Mouse (Mus musculus) heart, adult 2 months (tissue): Measurements from ENCODE around the gene Slco1c1. TPM values are rescaled to one million over a fixed set of nuclear protein-coding genes. Genes with fewer than 3 reads are reported as not detected.
A peak's percentile ranks its signal among the peaks of the same experiment; 100 is the strongest.

Experiments used
- DNase-seq, 2 experiments: peaks; one replicate each; pipeline ENCODE4 v3.0.0; 2021
- H3K27ac ChIP-seq: fragments of 200-600 bp; 2 replicates; pipeline ENCODE4 v1.8.1; 2022
- H3K27me3 ChIP-seq: fragments of 200-500 bp; 2 replicates; pipeline ENCODE4 v1.6.1; 2012; ENCODE audit warnings: mild to moderate bottlenecking, low read length, inconsistent platforms, mixed read lengths; ENCODE audit not compliant: control insufficient read depth, insufficient read depth
- H3K36me3 ChIP-seq: fragments of 200-500 bp; 2 replicates; pipeline ENCODE4 v1.6.1; 2012; ENCODE audit warnings: low read length, inconsistent platforms; ENCODE audit not compliant: control insufficient read depth, insufficient read depth
- H3K4me1 ChIP-seq: fragments of 200-500 bp; 2 replicates; pipeline ENCODE4 v1.6.1; 2011; ENCODE audit warnings: low read length; ENCODE audit not compliant: control insufficient read depth, insufficient read depth
- H3K4me3 ChIP-seq: fragments of 200-600 bp; 2 replicates; pipeline ENCODE4 v1.8.1; 2022
- H3K79me2 ChIP-seq: fragments of 200-500 bp; replicated peaks from 2 replicates; pipeline ENCODE4 v1.6.1; 2012; ENCODE audit warnings: mild to moderate bottlenecking, inconsistent platforms, low read length, moderate library complexity, mixed read lengths; ENCODE audit not compliant: control insufficient read depth, insufficient read depth
- H3K9ac ChIP-seq: fragments of 200-500 bp; 2 replicates; pipeline ENCODE4 v1.6.1; 2012; ENCODE audit warnings: low read depth, mild to moderate bottlenecking, control low read depth, inconsistent platforms, low read length, mixed read lengths
- CTCF ChIP-seq: fragments of 200-600 bp; IDR thresholded peaks from 2 replicates; pipeline ENCODE4 v1.8.1; 2022; ENCODE audit warnings: antibody characterized with exemption, mild to moderate bottlenecking, moderate library complexity
- EP300 ChIP-seq: fragments of 200-500 bp; IDR thresholded peaks from 2 replicates; pipeline ENCODE4 v1.6.1; 2011; ENCODE audit warnings: low read depth, low read length, control low read depth; ENCODE audit not compliant: insufficient read depth
- POLR2A ChIP-seq: fragments of 200-500 bp; IDR thresholded peaks from 2 replicates; pipeline ENCODE4 v1.6.1; 2011; ENCODE audit warnings: mild to moderate bottlenecking, low read depth, low read length, control low read depth; ENCODE audit not compliant: insufficient read depth
- WGBS: fragments of 180-500 bp; shearing (Covaris S2); methylation state at CpG from one replicate; pipeline ENCODE4 v1.1.7; 2018; 5-methylcytosine and 5-hydroxymethylcytosine counted together
- intact Hi-C: fragments of 180-260 bp; cut with DNase I; formaldehyde crosslinking; loops from one replicate; pipeline ENCODE4 v1.15.1; 2025
- long read RNA-seq: library from polyadenylated mRNA; stranded (forward); transcript quantifications from one replicate; pipeline ENCODE4 v2.0.0, GENCODE M21; 2021
- polyA plus RNA-seq: library from polyadenylated mRNA; depleted of rRNA; stranded (reverse); fragments of >200 nt; gene quantifications from 2 replicates; pipeline ENCODE4 v1.2.3, GENCODE M21; 2012; rRNA removed
- total RNA-seq, 2 experiments: library from RNA; stranded (reverse); gene quantifications; 2 replicates each; pipeline ENCODE4 v1.2.3; 2021

Gene Slco1c1
- under 1 TPM; 0.23 TPM for total RNA-seq
- 0.14 and 0.35 TPM in 2 replicates for polyA plus RNA-seq
- long read RNA-seq, partial matches to known transcripts, result 1 of 1 reads
- long read RNA-seq, other reads (novel, unspliced or antisense), result 0 of 1 reads

DNA sequence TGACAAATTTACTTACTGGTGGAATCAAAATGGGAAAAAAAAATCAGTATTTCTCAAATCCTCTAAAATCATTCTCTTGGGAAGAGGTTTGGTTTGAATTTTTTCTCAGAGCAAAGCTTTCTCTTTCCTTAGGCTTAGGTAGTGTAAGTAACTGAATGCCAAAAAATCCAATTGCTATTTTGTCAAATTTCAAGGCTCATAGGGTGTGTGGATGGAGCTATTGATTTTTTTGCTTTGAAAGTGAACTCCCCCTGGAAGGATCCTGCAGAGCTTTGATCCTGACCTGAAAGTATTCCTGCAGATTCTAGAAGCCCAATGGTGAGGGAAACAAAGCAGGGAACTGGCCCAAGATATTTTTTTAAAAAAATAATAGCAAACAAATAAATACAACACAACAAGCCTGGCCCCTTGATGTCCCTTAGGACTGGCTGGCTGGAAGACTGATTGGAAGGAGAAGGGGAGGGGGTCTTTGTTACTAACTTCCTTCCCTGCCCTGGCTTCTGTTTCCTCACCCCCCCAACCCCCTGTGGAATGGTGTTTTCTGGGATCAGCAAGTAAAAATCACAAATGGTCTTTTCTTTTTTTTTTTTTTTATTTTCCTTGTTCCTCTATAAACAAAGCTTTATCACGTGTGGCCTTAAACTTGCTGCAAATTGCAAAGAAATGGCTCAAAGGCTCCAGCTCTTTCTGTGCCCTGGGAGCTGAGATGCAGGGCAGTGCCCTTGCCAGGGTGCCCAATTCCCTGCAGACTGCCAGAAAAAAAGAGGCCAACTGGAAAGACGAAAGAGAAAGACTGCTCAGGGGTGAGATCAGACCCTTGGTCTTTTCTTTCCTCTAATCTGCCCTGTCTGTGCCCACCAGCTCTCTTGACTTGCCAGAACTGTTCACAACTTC is at the start of gene Slco1c1:
Gene Slco1c1 (plus strand): TSS at position 622 of the 894 bp plus-strand sequence.
- DNase-seq, result no peak
- 34% methylated on average over 2 of the region's 2 CpGs for WGBS
- H3K27me3 ChIP-seq, result no peaks in the 10 kb centered on the region
- no peaks in the 10 kb centered on the region for H3K4me1 ChIP-seq
- no peak for TF ChIP-seq POLR2A
- no peak for TF ChIP-seq CTCF
- no peak for TF ChIP-seq EP300
- H3K9ac ChIP-seq, result no peak within 1 kb of the TSS
- no peaks in the 10 kb centered on the region for H3K36me3 ChIP-seq
- H3K27ac ChIP-seq, result no peak within 1 kb of the TSS
- no peak within 1 kb of the TSS for H3K4me3 ChIP-seq
- no peaks in the 10 kb centered on the region for H3K79me2 ChIP-seq
- intact Hi-C loops, result no loop called here

DNA sequence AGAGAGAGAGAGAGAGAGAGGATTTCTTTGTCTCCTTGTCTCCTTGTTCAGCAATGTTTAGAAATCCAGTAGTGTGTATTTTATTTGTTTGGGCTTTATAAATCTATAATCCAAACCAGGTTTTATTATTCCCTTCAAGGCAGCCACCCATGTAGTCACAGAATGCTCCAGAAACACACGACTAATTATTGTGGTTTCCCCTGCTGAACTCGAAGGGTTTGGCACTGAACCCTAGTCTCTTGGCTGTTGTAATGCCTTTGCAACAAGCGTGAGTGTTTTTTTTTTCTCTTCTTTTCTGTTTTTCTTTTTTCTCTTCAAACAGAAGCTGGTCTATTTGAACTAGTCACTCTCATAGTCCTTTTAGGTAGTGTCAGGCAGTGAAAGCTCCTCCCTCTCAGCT is 49.5 kb upstream of the Slco1c1 start:
- no peak overlapping the region for H3K9ac ChIP-seq
- 28% methylated on average over 3 of the region's 3 CpGs for WGBS
- DNase-seq, result no peak

DNA sequence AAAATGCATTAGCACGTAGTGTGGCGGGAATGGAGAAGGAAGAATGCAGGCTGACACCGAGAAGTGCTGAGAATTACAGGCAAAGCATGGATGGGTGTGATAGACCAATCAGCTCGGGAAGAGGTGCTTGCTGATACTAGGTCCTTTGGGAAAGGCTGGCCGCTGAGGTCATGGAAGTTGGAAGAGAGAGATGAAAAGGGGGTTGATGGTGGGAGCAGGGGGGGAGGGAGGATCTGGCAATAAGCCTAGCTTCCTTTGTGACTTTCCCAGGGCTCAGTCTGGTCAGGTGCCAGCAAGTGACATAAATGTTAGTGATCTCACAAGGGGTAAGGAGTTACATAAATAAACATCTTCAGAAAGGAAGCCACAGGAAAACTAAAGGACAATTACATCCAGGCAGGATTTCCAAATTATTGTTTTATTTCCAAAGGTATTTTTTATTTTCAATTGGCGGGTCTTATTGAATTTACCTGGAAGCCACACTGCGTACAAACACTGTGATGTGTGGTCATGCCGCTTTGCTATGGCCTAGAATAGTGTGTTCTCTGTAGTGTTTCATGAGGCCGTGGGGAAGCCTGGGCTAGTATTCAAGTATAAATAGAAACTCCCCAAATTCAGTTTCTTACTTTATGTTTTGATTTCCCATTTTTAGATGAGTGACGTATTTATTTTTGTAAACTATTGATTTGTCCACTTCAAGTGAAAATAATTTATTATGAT is 38.7 kb upstream of the Slco1c1 start:
- no peak overlapping the region for H3K4me3 ChIP-seq
- no peak overlapping the region for H3K9ac ChIP-seq
- intact Hi-C loops, result loop anchor here (5.0 kb wide), 1 partner anchor 92 kb away; no protein-coding TSS in a partner anchor
- H3K27me3 ChIP-seq, result no peaks in the 10 kb centered on the region
- H3K79me2 ChIP-seq, result no peaks in the 10 kb centered on the region
- DNase-seq, result peak; percentile 30 to 37
- H3K36me3 ChIP-seq, result no peaks in the 10 kb centered on the region; the same call in 1 of the 2 replicates
- peak overlapping the region; percentile 4; the same call in 1 of the 2 replicates for H3K27ac ChIP-seq
- 30% methylated on average over 10 of the region's 10 CpGs for WGBS
- peaks cover 1% of the 10 kb centered on the region; the same call in 1 of the 2 replicates for H3K4me1 ChIP-seq
- TF ChIP-seq EP300, result no peak
- TF ChIP-seq CTCF, result no peak
- TF ChIP-seq POLR2A, result no peak

More for the DNA sequence above, 49.5 kb upstream of the Slco1c1 start:
- no peak for TF ChIP-seq POLR2A
- no peak for TF ChIP-seq EP300
- TF ChIP-seq CTCF, result no peak
- Histone ChIP-seq H3K4me1 (no peaks in the 10 kb centered on the region), H3K27ac (no peak overlapping the region), H3K4me3 (no peak overlapping the region), H3K79me2 (no peaks in the 10 kb centered on the region), H3K27me3 (no peaks in the 10 kb centered on the region), H3K36me3 (no peaks in the 10 kb centered on the region; the same call in 1 of the 2 replicates)
- intact Hi-C loops, result no loop called here

DNA sequence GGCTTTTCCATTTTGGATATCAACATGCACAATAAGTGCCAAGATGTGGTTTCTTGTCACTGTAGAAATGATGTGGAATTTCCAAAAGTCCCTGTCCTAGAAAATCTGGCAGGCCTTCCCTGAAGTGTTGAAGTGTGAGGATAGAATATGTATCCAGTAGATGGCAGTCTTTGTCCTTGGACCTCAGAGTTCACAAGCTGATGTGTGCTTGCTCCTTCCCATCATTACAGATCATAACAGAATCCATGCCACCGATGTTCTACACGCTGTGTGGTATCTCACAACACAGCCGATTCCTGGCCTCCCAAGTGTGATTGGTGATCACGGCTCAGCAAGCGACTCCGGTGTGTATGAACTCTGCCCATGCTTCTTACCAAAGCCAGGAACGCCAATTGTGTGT is 36.9 kb upstream of the Slco1c1 start:
- no peak for DNase-seq

DNA sequence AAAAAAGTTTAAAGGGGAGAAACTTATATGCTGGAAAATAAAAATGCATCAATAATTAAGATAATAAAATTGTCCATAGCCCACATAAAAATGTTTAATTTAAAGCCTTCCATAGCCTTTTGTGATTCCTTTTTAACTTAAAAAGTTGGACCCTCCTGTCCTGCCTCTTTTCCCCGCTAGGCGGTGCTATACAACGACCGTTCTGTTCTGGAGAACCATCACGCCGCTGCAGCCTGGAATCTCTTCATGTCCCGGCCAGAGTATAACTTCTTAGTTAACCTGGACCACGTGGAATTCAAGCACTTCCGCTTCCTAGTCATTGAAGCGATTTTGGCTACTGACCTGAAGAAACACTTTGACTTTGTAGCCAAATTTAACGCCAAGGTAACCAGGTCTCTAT is 35.5 kb upstream of the Slco1c1 start:
- WGBS, result 21% methylated on average over 11 of the region's 11 CpGs
- intact Hi-C loops, result loop anchor here (5.0 kb wide), 1 partner anchor 89 kb away; no protein-coding TSS in a partner anchor

More for the DNA sequence above, 36.9 kb upstream of the Slco1c1 start:
- peak; percentile 66 for TF ChIP-seq CTCF
- TF ChIP-seq EP300, result no peak
- no peak overlapping the region for H3K4me3 ChIP-seq
- peaks cover 1% of the 10 kb centered on the region; the same call in 1 of the 2 replicates for H3K4me1 ChIP-seq
- no peak overlapping the region for H3K9ac ChIP-seq
- no peak overlapping the region for H3K27ac ChIP-seq
- no peaks in the 10 kb centered on the region for H3K79me2 ChIP-seq
- no peaks in the 10 kb centered on the region for H3K36me3 ChIP-seq
- intact Hi-C loops, result loop anchor here (5.0 kb wide), 1 partner anchor 90 kb away; no protein-coding TSS in a partner anchor
- 48% methylated on average over 7 of the region's 7 CpGs for WGBS
- H3K27me3 ChIP-seq, result no peaks in the 10 kb centered on the region

More for the DNA sequence above, 35.5 kb upstream of the Slco1c1 start:
- H3K79me2 ChIP-seq, result no peaks in the 10 kb centered on the region
- no peak overlapping the region for H3K4me3 ChIP-seq
- peaks cover 1% of the 10 kb centered on the region; the same call in 1 of the 2 replicates for H3K4me1 ChIP-seq
- peak; percentile 85 for TF ChIP-seq CTCF
- no peak for TF ChIP-seq EP300
- H3K27ac ChIP-seq, result no peak overlapping the region
- H3K9ac ChIP-seq, result no peak overlapping the region
- H3K27me3 ChIP-seq, result no peaks in the 10 kb centered on the region
- peak; percentile 10 to 53 for DNase-seq
- H3K36me3 ChIP-seq, result no peaks in the 10 kb centered on the region
